In genomic region chr16:97593057-97593456, GRCm38 (mm10) we compare ENCODE assay signal across 9 mouse cellular contexts. TPM values are rescaled to one million over a fixed set of nuclear protein-coding genes. Genes with fewer than 3 reads are reported as not detected.
DNase-seq lines count a peak whose midpoint lies in the region; ATAC-seq and TF ChIP-seq lines count a peak whose summit lies in the region.
"Had no signal": no experiment of that assay in that cellular context is flagged by ENCODE, and none has a peak within 500 bp of the region (broad histone marks: within the 10 kb centered on the region; RNA-seq: fewer than 3 reads in every experiment).

No protein-coding gene starts in this region.

- TF ChIP-seq POLR2A in bone marrow, adult 2 months (IDR thresholded peaks at IDR 0.05; ENCODE audit: borderline replicate concordance, control insufficient read depth, low read depth, low read length): no peak

- 31% methylated on average over 1 of the region's 1 CpGs for WGBS in neural tube, embryonic 15.5 days
- WGBS in bone marrow, adult 2 months: 2% methylated on average over 1 of the region's 1 CpGs
- WGBS in kidney, embryonic 16.5 days: 16% methylated on average over 1 of the region's 1 CpGs
- 10% methylated on average over 1 of the region's 1 CpGs for WGBS in liver, embryonic 14.5 days (ENCODE audit: insufficient replicate concordance)

- no peaks in the 10 kb centered on the region for H3K4me1 ChIP-seq in neural tube, embryonic 15.5 days
- no peaks in the 10 kb centered on the region for H3K4me1 ChIP-seq in bone marrow, adult 2 months (ENCODE audit: control insufficient read depth, insufficient read depth, low read length)
- H3K4me1 ChIP-seq in kidney, embryonic 16.5 days (ENCODE audit: insufficient read depth, low read length): peaks cover 7% of the 10 kb centered on the region; the same call in 1 of the 2 replicates
- no peaks in the 10 kb centered on the region; a peak in 1 of 4 replicates for H3K4me1 ChIP-seq in liver, embryonic 14.5 days (replicated peaks; ENCODE audit: control insufficient read depth in 2 of 2, insufficient read depth in 2 of 2, low read length in 1 of 2)
- H3K4me1 ChIP-seq: hindbrain, embryonic 15.5 days had no signal

- peak; percentile 87 for TF ChIP-seq CTCF in bone marrow, adult 2 months (IDR thresholded peaks at IDR 0.05; ENCODE audit: control insufficient read depth, insufficient read depth, low read length)
- peak; percentile 84 for TF ChIP-seq CTCF in liver, embryonic 14.5 days (IDR thresholded peaks at IDR 0.05; ENCODE audit: low read depth)

- peak; percentile 87 for DNase-seq in neural tube, embryonic 10.5 days (ENCODE audit: extremely low spot score, low spot score)
- DNase-seq in frontal cortex, postnatal 36 days (ENCODE audit: low spot score in 2 of 2): peak; percentile 53 to 55
- DNase-seq in liver, embryonic 14.5 days (ENCODE audit: low read depth in 3 of 3, low spot score in 3 of 3): peak; percentile 30 to 44 (median 41)
- DNase-seq in right cerebral cortex, postnatal 36 days (ENCODE audit: low spot score in 2 of 2): peak; percentile 8 to 20
- DNase-seq in urinary bladder, postnatal 14 days (ENCODE audit: low spot score): peak; percentile 92

- no peaks in the 10 kb centered on the region for H3K9me3 ChIP-seq in neural tube, embryonic 15.5 days (replicated peaks)
- H3K9me3 ChIP-seq in kidney, embryonic 16.5 days (ENCODE audit: low read length): no peaks in the 10 kb centered on the region
- H3K9me3 ChIP-seq in liver, embryonic 14.5 days (ENCODE audit: control insufficient read depth, low read length): no peaks in the 10 kb centered on the region
- H3K9me3 ChIP-seq: hindbrain, embryonic 15.5 days had no signal

- no peak for TF ChIP-seq EP300 in liver, embryonic 14.5 days (IDR thresholded peaks at IDR 0.05; ENCODE audit: low read depth)

- no peak overlapping the region for H3K4me3 ChIP-seq in neural tube, embryonic 15.5 days (replicated peaks)
- H3K4me3 ChIP-seq in bone marrow, adult 2 months (replicated peaks; ENCODE audit: control insufficient read depth, low read depth, low read length): no peak overlapping the region
- H3K4me3 ChIP-seq in kidney, embryonic 16.5 days (ENCODE audit: low read length): no peak overlapping the region
- no peak overlapping the region for H3K4me3 ChIP-seq in liver, embryonic 14.5 days (ENCODE audit: insufficient read depth in 1 of 2, low read depth in 2 of 2, low read length in 2 of 2)
- H3K4me3 ChIP-seq: hindbrain, embryonic 15.5 days had no signal

- H3K9ac ChIP-seq in neural tube, embryonic 15.5 days (replicated peaks): no peak overlapping the region
- H3K9ac ChIP-seq in kidney, embryonic 16.5 days (replicated peaks; ENCODE audit: low read length): no peak overlapping the region
- no peak overlapping the region for H3K9ac ChIP-seq in liver, embryonic 14.5 days (replicated peaks)
- H3K9ac ChIP-seq: hindbrain, embryonic 15.5 days had no signal

- H3K4me2 ChIP-seq in neural tube, embryonic 15.5 days: no peak overlapping the region
- H3K4me2 ChIP-seq in kidney, embryonic 16.5 days (replicated peaks; ENCODE audit: low read depth, low read length): no peak overlapping the region
- H3K4me2 ChIP-seq in liver, embryonic 14.5 days (ENCODE audit: low read depth): no peak overlapping the region
- H3K4me2 ChIP-seq: hindbrain, embryonic 15.5 days had no signal

- ATAC-seq in neural tube, embryonic 15.5 days (ENCODE audit: low FRiP score): no peak
- ATAC-seq in kidney, embryonic 16.5 days (ENCODE audit: low FRiP score, low TSS enrichment): no peak
- no peak for ATAC-seq in liver, embryonic 14.5 days (ENCODE audit: insufficient read depth)

- no peaks in the 10 kb centered on the region for H3K36me3 ChIP-seq in neural tube, embryonic 15.5 days
- H3K36me3 ChIP-seq in kidney, embryonic 16.5 days (ENCODE audit: insufficient read depth, low read length): no peaks in the 10 kb centered on the region
- no peaks in the 10 kb centered on the region for H3K36me3 ChIP-seq in liver, embryonic 14.5 days (replicated peaks; ENCODE audit: control insufficient read depth, insufficient read depth, low read depth)
- H3K36me3 ChIP-seq: hindbrain, embryonic 15.5 days had no signal

- H3K27ac ChIP-seq in neural tube, embryonic 15.5 days (replicated peaks): no peak overlapping the region
- H3K27ac ChIP-seq in bone marrow, adult 2 months (ENCODE audit: control insufficient read depth, insufficient read depth, low read depth, low read length, poor library complexity): no peak overlapping the region
- peak overlapping the region; percentile 74 for H3K27ac ChIP-seq in kidney, embryonic 16.5 days (ENCODE audit: low read length)
- H3K27ac ChIP-seq in liver, embryonic 14.5 days: no peak overlapping the region
- H3K27ac ChIP-seq: hindbrain, embryonic 15.5 days had no signal

- no peaks in the 10 kb centered on the region for H3K27me3 ChIP-seq in neural tube, embryonic 15.5 days (replicated peaks)
- H3K27me3 ChIP-seq in kidney, embryonic 16.5 days (ENCODE audit: insufficient read depth, low read length): no peaks in the 10 kb centered on the region
- no peaks in the 10 kb centered on the region for H3K27me3 ChIP-seq in liver, embryonic 14.5 days (ENCODE audit: control insufficient read depth, insufficient read depth, low read length)
- H3K27me3 ChIP-seq: hindbrain, embryonic 15.5 days had no signal

RNA-seq across cellular contexts. Expression of gene Tmprss2, which starts 17.9 kb away (rescaled TPM):
- 1.1 TPM in 1 of 2 replicates, not detected in the other for polyA plus RNA-seq in neural tube, embryonic 15.5 days (2015; fragmentation: Nextera tagmentation; extraction: Ambion mirVana)
- polyA plus RNA-seq in bone marrow, adult 2 months (2011; ENCODE audit: insufficient read depth, insufficient read length, low replicate concordance, missing spikeins): not detected in 2 replicates
- 51.3 and 58.8 TPM in 2 replicates for polyA plus RNA-seq in kidney, embryonic 16.5 days (2015; fragmentation: Nextera tagmentation; extraction: Ambion mirVana)
- polyA plus RNA-seq in liver, embryonic 14.5 days (2012; rRNA removed): 2.4 and 2.9 TPM in 2 replicates
- 3.4 and 3.9 TPM in 2 replicates for polyA plus RNA-seq in liver, embryonic 14.5 days (2014; fragmentation: Nextera tagmentation; extraction: Ambion mirVana)

Comparison
In these comparisons a context has a peak if more than half of its experiments do, and no peak if none do; other contexts are left out.
1. DNase-seq: peak in every context shown above with its lines; median percentile 92 in urinary bladder, postnatal 14 days; 87 in neural tube, embryonic 10.5 days; 54 in frontal cortex, postnatal 36 days; 41 in liver, embryonic 14.5 days; 14 in right cerebral cortex, postnatal 36 days.
2. RNA of gene Tmprss2, which starts 17.9 kb away (polyA plus RNA-seq): 51.3 to 58.8 TPM in kidney, embryonic 16.5 days; 2.4 to 3.9 TPM in liver, embryonic 14.5 days, 1.1 TPM in neural tube, embryonic 15.5 days and not detected in bone marrow, adult 2 months; every median in the first group is over 10 times any median in the second.